Mouse (Mus musculus): ENCODE data around the gene Nmt1.

The Nmt1 gene

GRCm38 (mm10) chr11:103076581-103076980 is 48.6 kb downstream of the Nmt1 start:
- no peak for DNase-seq (ENCODE audit: low read depth, low spot score)

- no peak for DNase-seq (ENCODE audit: low read depth, low spot score)
Observed at GRCm38 (mm10) chr11:103078131-103078530, 50.1 kb downstream of the Nmt1 start.

GRCm38 (mm10) chr11:103080323-103081091 is 52.5 kb downstream of the Nmt1 start:
- no peak for DNase-seq (ENCODE audit: low read depth, low spot score)

GRCm38 (mm10) chr11:103081631-103082030 is 53.6 kb downstream of the Nmt1 start:
- no peak for DNase-seq (ENCODE audit: low read depth, low spot score)

GRCm38 (mm10) chr11:103093306-103093705 is 65.3 kb downstream of the Nmt1 start:
- DNase-seq (ENCODE audit: low read depth, low spot score): no peak

GRCm38 (mm10) chr11:103093862-103094833 is 66.2 kb downstream of the Nmt1 start:
- DNase-seq (ENCODE audit: low read depth, low spot score): no peak

GRCm38 (mm10) chr11:103095107-103095670 is 67.2 kb downstream of the Nmt1 start:
- no peak for DNase-seq (ENCODE audit: low read depth, low spot score)

GRCm38 (mm10) chr11:103095801-103096200 is 67.8 kb downstream of the Nmt1 start:
- no peak for DNase-seq (ENCODE audit: low read depth, low spot score)

- no peak for DNase-seq (ENCODE audit: low read depth, low spot score)
Observed at GRCm38 (mm10) chr11:103096979-103097894, 69.2 kb downstream of the Nmt1 start.

GRCm38 (mm10) chr11:103098531-103099190 is 70.7 kb downstream of the Nmt1 start:
- DNase-seq (ENCODE audit: low read depth, low spot score): no peak

- DNase-seq (ENCODE audit: low read depth, low spot score): no peak
Observed at GRCm38 (mm10) chr11:103099352-103099940, 71.5 kb downstream of the Nmt1 start.

GRCm38 (mm10) chr11:103100361-103100760 is 72.4 kb downstream of the Nmt1 start:
- no peak for DNase-seq (ENCODE audit: low read depth, low spot score)

GRCm38 (mm10) chr11:103101481-103101865 is 73.5 kb downstream of the Nmt1 start, which contains the start of the genes Plcd3 and Acbd4:
Gene Plcd3 (minus strand): TSS chr11:103101658.
Gene Acbd4 (plus strand): TSS chr11:103101682.
- DNase-seq (ENCODE audit: low read depth, low spot score): peak; percentile 78

GRCm38 (mm10) chr11:103101866-103102501 is 74.0 kb downstream of the Nmt1 start:
- DNase-seq (ENCODE audit: low read depth, low spot score): no peak

GRCm38 (mm10) chr11:103102725-103103349 is 74.8 kb downstream of the Nmt1 start:
- peak; percentile 98 for DNase-seq (ENCODE audit: low read depth, low spot score)

GRCm38 (mm10) chr11:103103621-103104020 is 75.6 kb downstream of the Nmt1 start:
- DNase-seq (ENCODE audit: low read depth, low spot score): no peak

- DNase-seq (ENCODE audit: low read depth, low spot score): no peak
Observed at GRCm38 (mm10) chr11:103104469-103104868, 76.5 kb downstream of the Nmt1 start.

- DNase-seq (ENCODE audit: low read depth, low spot score): no peak
Observed at GRCm38 (mm10) chr11:103105180-103105725, 77.3 kb downstream of the Nmt1 start.

- no peak for DNase-seq (ENCODE audit: low read depth, low spot score)
Observed at GRCm38 (mm10) chr11:103105810-103106209, 77.8 kb downstream of the Nmt1 start.

Measured in WW6 (cell line).